In genomic region chr1:74390287-74390906, GRCm38 (mm10) we compare ENCODE assay signal across 8 mouse cellular contexts. TPM values are rescaled to one million over a fixed set of nuclear protein-coding genes. Genes with fewer than 3 reads are reported as not detected.
DNase-seq lines count a peak whose midpoint lies in the region; ATAC-seq lines count a peak whose summit lies in the region.

No protein-coding gene starts in this region.

- H3K27me3 ChIP-seq in forebrain, embryonic 13.5 days: peaks cover 15% of the 10 kb centered on the region; the same call in 1 of the 2 replicates
- 0 out of 2 replicates have a peak, but pooled peaks cover 4% of the 10 kb centered on the region for H3K27me3 ChIP-seq in hindbrain, embryonic 15.5 days
- H3K27me3 ChIP-seq in liver, embryonic 13.5 days: no peaks in the 10 kb centered on the region

- no peak for ATAC-seq in cerebellum, adult (ENCODE audit: insufficient number of reproducible peaks, low FRiP score, low TSS enrichment)
- no peak for ATAC-seq in forebrain, embryonic 13.5 days
- no peak for ATAC-seq in hindbrain, embryonic 15.5 days (ENCODE audit: low FRiP score, low read depth)
- ATAC-seq in liver, embryonic 13.5 days (ENCODE audit: low read depth): no peak

- peak; percentile 53 for DNase-seq in cerebellum, adult 11 months
- peak; percentile 78 for DNase-seq in c-Kit-positive CD71-positive TER-119-negative erythroid progenitor cells, embryonic 14.5 days (ENCODE audit: low read depth)
- peak; percentile 70 for DNase-seq in liver, embryonic 13.5 days
- peak; percentile 67 to 84 for DNase-seq in natural killer cell, adult 2 months (ENCODE audit: low spot score in 2 of 2)
- peak; percentile 63 to 77 for DNase-seq in thymus, postnatal 10 days (ENCODE audit: low spot score in 2 of 2)

- 5% methylated on average over 21 of the region's 21 CpGs for WGBS in forebrain, embryonic 13.5 days
- 6% methylated on average over 21 of the region's 21 CpGs for WGBS in hindbrain, embryonic 15.5 days
- WGBS in liver, embryonic 13.5 days (ENCODE audit: insufficient replicate concordance): 4% methylated on average over 21 of the region's 21 CpGs

- H3K9ac ChIP-seq in forebrain, embryonic 13.5 days: peak overlapping the region; percentile 2; the same call in 1 of the 2 replicates
- H3K9ac ChIP-seq in hindbrain, embryonic 15.5 days: no peak overlapping the region
- H3K9ac ChIP-seq in liver, embryonic 13.5 days: peak overlapping the region; percentile 98

- H3K27ac ChIP-seq in forebrain, embryonic 13.5 days: no peak overlapping the region
- no peak overlapping the region for H3K27ac ChIP-seq in hindbrain, embryonic 15.5 days (replicated peaks)
- peak overlapping the region; percentile 97 for H3K27ac ChIP-seq in liver, embryonic 13.5 days

- no peaks in the 10 kb centered on the region for H3K9me3 ChIP-seq in forebrain, embryonic 13.5 days (replicated peaks)
- H3K9me3 ChIP-seq in hindbrain, embryonic 15.5 days: no peaks in the 10 kb centered on the region
- H3K9me3 ChIP-seq in liver, embryonic 13.5 days (replicated peaks): no peaks in the 10 kb centered on the region

- H3K36me3 ChIP-seq in forebrain, embryonic 13.5 days (ENCODE audit: poor library complexity, severe bottlenecking): peaks cover 17% of the 10 kb centered on the region
- H3K36me3 ChIP-seq in hindbrain, embryonic 15.5 days: peaks cover 4% of the 10 kb centered on the region; the same call in 1 of the 2 replicates
- peaks cover 25% of the 10 kb centered on the region for H3K36me3 ChIP-seq in liver, embryonic 13.5 days

- peak overlapping the region; percentile 95 for H3K4me2 ChIP-seq in forebrain, embryonic 13.5 days
- peak overlapping the region; percentile 93 for H3K4me2 ChIP-seq in hindbrain, embryonic 15.5 days
- H3K4me2 ChIP-seq in liver, embryonic 13.5 days: peak overlapping the region; percentile 96

- H3K4me3 ChIP-seq in forebrain, embryonic 13.5 days: peak overlapping the region; percentile 96
- no peak overlapping the region; the same call in 1 of the 2 replicates for H3K4me3 ChIP-seq in hindbrain, embryonic 15.5 days
- H3K4me3 ChIP-seq in liver, embryonic 13.5 days (replicated peaks): peak overlapping the region; percentile 86

- peaks cover 36% of the 10 kb centered on the region for H3K4me1 ChIP-seq in forebrain, embryonic 13.5 days
- H3K4me1 ChIP-seq in hindbrain, embryonic 15.5 days (replicated peaks): peaks cover 40% of the 10 kb centered on the region
- peaks cover 76% of the 10 kb centered on the region for H3K4me1 ChIP-seq in liver, embryonic 13.5 days (replicated peaks)

RNA-seq across cellular contexts. Expression of gene Ctdsp1, which starts 0.9 kb away (rescaled TPM):
- 23.6 and 26.6 TPM in 2 replicates for polyA plus RNA-seq in forebrain, embryonic 13.5 days (2015; fragmentation: Nextera tagmentation; extraction: Ambion mirVana)
- polyA plus RNA-seq in hindbrain, embryonic 15.5 days (2015; fragmentation: Nextera tagmentation; extraction: Ambion mirVana): 19.3 and 19.5 TPM in 2 replicates
- polyA plus RNA-seq in liver, embryonic 13.5 days (2015; fragmentation: Nextera tagmentation; extraction: Ambion mirVana): 33.1 and 35.6 TPM in 2 replicates

RNA-seq across cellular contexts. Expression of gene Slc11a1, which starts 15.4 kb away (rescaled TPM):
- 1.1 and 1.9 TPM in 2 replicates for polyA plus RNA-seq in forebrain, embryonic 13.5 days (2015; fragmentation: Nextera tagmentation; extraction: Ambion mirVana)
- 2.9 and 3.4 TPM in 2 replicates for polyA plus RNA-seq in hindbrain, embryonic 15.5 days (2015; fragmentation: Nextera tagmentation; extraction: Ambion mirVana)
- 9.6 and 10.0 TPM in 2 replicates for polyA plus RNA-seq in liver, embryonic 13.5 days (2015; fragmentation: Nextera tagmentation; extraction: Ambion mirVana)

RNA-seq across cellular contexts. Expression of gene Vil1, which starts 18.8 kb away (rescaled TPM):
- polyA plus RNA-seq in forebrain, embryonic 13.5 days (2015; fragmentation: Nextera tagmentation; extraction: Ambion mirVana): 0.18 and 0.28 TPM in 2 replicates
- polyA plus RNA-seq in hindbrain, embryonic 15.5 days (2015; fragmentation: Nextera tagmentation; extraction: Ambion mirVana): 0.12 and 0.24 TPM in 2 replicates
- 0.62 and 0.90 TPM in 2 replicates for polyA plus RNA-seq in liver, embryonic 13.5 days (2015; fragmentation: Nextera tagmentation; extraction: Ambion mirVana)

RNA-seq across cellular contexts. Expression of gene Catip, which starts 28.5 kb away (rescaled TPM):
- 0.45 and 0.79 TPM in 2 replicates for polyA plus RNA-seq in forebrain, embryonic 13.5 days (2015; fragmentation: Nextera tagmentation; extraction: Ambion mirVana)
- 1.1 and 2.4 TPM in 2 replicates for polyA plus RNA-seq in hindbrain, embryonic 15.5 days (2015; fragmentation: Nextera tagmentation; extraction: Ambion mirVana)
- 0.08 and 0.13 TPM in 2 replicates for polyA plus RNA-seq in liver, embryonic 13.5 days (2015; fragmentation: Nextera tagmentation; extraction: Ambion mirVana)
